Mouse (Mus musculus) liver, embryonic 14.5 days (tissue): ENCODE measurements at regions not wholly inside any gene's neighbourhood (a gene's known extent, or its start where the extent isn't known, plus 50 kb on each side); places are given as distances from the start of the nearest gene placed in this dataset.

Experiments used
- ATAC-seq: fragments of 200-750 bp; cut with Nextera tagmentation; 2 replicates; pipeline ENCODE4 v1.8.0; 2017; ENCODE audit warnings: moderate number of reproducible peaks, mild to moderate bottlenecking, moderate library complexity; ENCODE audit not compliant: insufficient read depth
- DNase-seq, 3 experiments: peaks; one replicate each; pipeline ENCODE4 v3.0.0-alpha.2; 2012 to 2013; ENCODE audit warnings: low read depth in 3 of 3, low spot score in 3 of 3
- H3K27ac ChIP-seq: fragments of 300-500 bp; sonication (generic); 2 replicates; pipeline ENCODE4 v1.5.1; 2014; ENCODE audit warnings: moderate library complexity, mild to moderate bottlenecking, control low read depth, inconsistent platforms
- H3K27me3 ChIP-seq: fragments of 300-500 bp; sonication (generic); 2 replicates; pipeline ENCODE4 v1.6.1; 2014; ENCODE audit warnings: mild to moderate bottlenecking, low read length, moderate library complexity; ENCODE audit not compliant: control insufficient read depth, insufficient read depth
- H3K36me3 ChIP-seq: fragments of 300-500 bp; sonication (generic); replicated peaks from 2 replicates; pipeline ENCODE4 v1.6.1; 2014; ENCODE audit warnings: low read depth; ENCODE audit not compliant: control insufficient read depth, insufficient read depth
- H3K4me1 ChIP-seq, 2 experiments: fragments of 200-500 bp in 1 of 2; fragments of 300-500 bp in 1 of 2; sonication (generic) in 1 of 2; replicated peaks; 2 replicates each; pipeline ENCODE4 v1.6.1; 2012 to 2014; ENCODE audit warnings: antibody characterized with exemption in 1 of 2, inconsistent platforms in 1 of 2, low read length in 1 of 2; ENCODE audit not compliant: control insufficient read depth in 2 of 2, insufficient read depth in 2 of 2
- H3K4me2 ChIP-seq: fragments of 300-500 bp; sonication (generic); 2 replicates; pipeline ENCODE4 v1.6.1; 2014; ENCODE audit warnings: low read depth, mild to moderate bottlenecking, control low read depth, moderate library complexity
- H3K4me3 ChIP-seq, 2 experiments: fragments of 200-500 bp in 1 of 2; fragments of 300-500 bp in 1 of 2; sonication (generic) in 1 of 2; 2 replicates each; pipeline ENCODE4 v1.5.1; 2012 to 2014; ENCODE audit warnings: low read depth in 2 of 2, low read length in 2 of 2, mild to moderate bottlenecking in 2 of 2, control low read depth in 1 of 2, inconsistent platforms in 1 of 2, moderate library complexity in 1 of 2; ENCODE audit not compliant: insufficient read depth in 1 of 2
- H3K9ac ChIP-seq: fragments of 300-500 bp; sonication (generic); replicated peaks from 2 replicates; pipeline ENCODE4 v1.6.1; 2014; ENCODE audit warnings: mild to moderate bottlenecking, control low read depth, moderate library complexity
- H3K9me3 ChIP-seq: fragments of 300-500 bp; sonication (generic); 2 replicates; pipeline ENCODE4 v1.6.1; 2016; ENCODE audit warnings: low read length, mixed read lengths; ENCODE audit not compliant: control insufficient read depth
- CTCF ChIP-seq: IDR thresholded peaks from 2 replicates; pipeline ENCODE4 v1.5.1; 2016; ENCODE audit warnings: antibody characterized with exemption, low read depth, control low read depth
- EP300 ChIP-seq: IDR thresholded peaks from 2 replicates; pipeline ENCODE4 v1.6.1; 2016; ENCODE audit warnings: antibody characterized with exemption, low read depth
- WGBS: fragments of 180-500 bp; shearing (Covaris S2); extraction: QIAGEN DNeasy Blood & Tissue Kit; methylation state at CpG from one replicate; pipeline ENCODE4 v1.1.7; 2014; ENCODE audit not compliant: insufficient replicate concordance; 5-methylcytosine and 5-hydroxymethylcytosine counted together

GRCm38 (mm10) chr5:33501211-33501610 is 67.4 kb upstream of the Nkx1-1 start:
- Histone ChIP-seq H3K4me1 (no peaks in the 10 kb centered on the region), H3K9ac (no peak overlapping the region), H3K27ac (no peak overlapping the region), H3K9me3 (no peaks in the 10 kb centered on the region), H3K27me3 (no peaks in the 10 kb centered on the region), H3K36me3 (no peaks in the 10 kb centered on the region), H3K4me2 (no peak overlapping the region), H3K4me3 (no peak overlapping the region)
- TF ChIP-seq CTCF (no peak), EP300 (no peak)
- ATAC-seq (no peak), DNase-seq (no peak)
- 45% methylated on average over 7 of the region's 7 CpGs for WGBS

DNA sequence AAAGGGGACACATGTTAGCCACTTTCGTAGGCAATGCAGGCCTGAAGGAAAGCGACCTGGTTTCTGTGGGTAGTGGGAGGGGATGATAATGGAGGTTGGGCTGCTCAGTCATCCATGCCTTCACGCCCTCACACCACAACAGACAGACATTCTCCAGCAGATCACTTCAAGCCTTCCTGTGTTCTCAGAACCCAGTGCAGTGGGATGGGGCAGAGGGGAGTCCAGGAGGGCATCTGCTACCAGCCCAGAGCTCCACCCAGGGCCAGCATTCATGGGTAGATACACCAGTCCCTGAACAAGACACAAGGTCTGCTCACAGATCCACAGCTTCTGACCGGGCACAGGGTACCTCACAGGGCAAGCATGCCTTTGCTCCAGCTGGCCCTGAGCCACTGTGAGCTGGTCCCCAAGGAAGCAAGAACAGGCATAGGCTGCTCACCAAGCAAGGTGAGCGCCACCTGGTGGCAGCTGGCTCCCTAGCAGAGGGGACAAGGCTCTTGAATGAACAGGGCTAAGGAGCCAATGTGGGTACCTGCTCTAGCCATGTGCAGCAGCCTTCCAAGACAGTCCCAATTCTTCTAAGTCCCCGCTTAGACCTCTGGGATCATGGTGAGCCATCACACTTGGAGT is 62.2 kb upstream of the Nkx1-1 start:
- no peak for ATAC-seq
- Histone ChIP-seq H3K9me3 (no peaks in the 10 kb centered on the region), H3K27ac (no peak overlapping the region), H3K4me2 (no peak overlapping the region), H3K36me3 (no peaks in the 10 kb centered on the region), H3K9ac (no peak overlapping the region), H3K27me3 (no peaks in the 10 kb centered on the region), H3K4me3 (no peak overlapping the region), H3K4me1 (no peaks in the 10 kb centered on the region)
- peak; percentile 33 to 45 (median 37) for DNase-seq
- TF ChIP-seq EP300: no peak
- TF ChIP-seq CTCF: peak; percentile 97
- WGBS: 20% methylated on average over 6 of the region's 6 CpGs

- WGBS: 45% methylated on average over 6 of the region's 6 CpGs
- TF ChIP-seq CTCF (no peak), EP300 (no peak)
- H3K27ac ChIP-seq: no peak overlapping the region
- H3K27me3 ChIP-seq: no peaks in the 10 kb centered on the region
- H3K4me1 ChIP-seq: no peaks in the 10 kb centered on the region
- H3K4me3 ChIP-seq: no peak overlapping the region
- H3K9ac ChIP-seq: no peak overlapping the region
- no peaks in the 10 kb centered on the region for H3K9me3 ChIP-seq
- DNase-seq (no peak), ATAC-seq (no peak)
- no peak overlapping the region for H3K4me2 ChIP-seq
- no peaks in the 10 kb centered on the region for H3K36me3 ChIP-seq
Observed at GRCm38 (mm10) chr5:33495276-33495675, 61.5 kb upstream of the Nkx1-1 start.

- Histone ChIP-seq H3K27ac (no peak overlapping the region), H3K4me1 (no peaks in the 10 kb centered on the region), H3K4me2 (no peak overlapping the region), H3K9me3 (no peaks in the 10 kb centered on the region), H3K9ac (no peak overlapping the region), H3K36me3 (no peaks in the 10 kb centered on the region), H3K27me3 (no peaks in the 10 kb centered on the region), H3K4me3 (no peak overlapping the region)
- ATAC-seq (no peak), DNase-seq (no peak)
- 73% methylated on average over 11 of the region's 11 CpGs for WGBS
- 0 out of 2 replicates have a peak, but pooled peaks have one; percentile 8 for TF ChIP-seq CTCF
- no peak for TF ChIP-seq EP300
Observed at GRCm38 (mm10) chr5:33492604-33493315, 59.0 kb upstream of the Nkx1-1 start.

DNA sequence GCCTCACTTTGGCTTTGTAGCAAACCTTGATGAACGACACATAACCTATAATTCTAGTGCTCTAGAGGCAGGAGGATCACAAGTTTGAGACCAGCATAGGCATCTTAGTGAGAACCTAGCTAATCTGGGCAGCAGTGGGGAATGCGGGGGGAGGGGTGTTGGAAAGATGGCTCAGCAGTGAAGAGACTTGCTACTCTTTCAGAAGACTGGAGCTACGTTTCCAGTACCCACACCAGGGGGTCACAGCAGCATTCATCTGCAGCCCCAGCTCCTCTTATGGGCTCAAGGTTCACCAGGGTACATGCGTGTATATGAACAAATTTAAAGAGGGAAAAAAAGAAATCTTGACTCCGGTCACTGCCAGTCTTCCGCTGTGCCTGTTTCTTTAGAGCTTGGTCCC is 55.5 kb upstream of the Nkx1-1 start:
- Histone ChIP-seq H3K9me3 (no peaks in the 10 kb centered on the region), H3K9ac (no peak overlapping the region), H3K36me3 (no peaks in the 10 kb centered on the region), H3K27me3 (no peaks in the 10 kb centered on the region), H3K4me1 (no peaks in the 10 kb centered on the region), H3K4me2 (no peak overlapping the region), H3K27ac (no peak overlapping the region), H3K4me3 (no peak overlapping the region)
- DNase-seq (no peak), ATAC-seq (no peak)
- TF ChIP-seq CTCF: no peak
- no peak for TF ChIP-seq EP300
- WGBS: 57% methylated on average over 6 of the region's 6 CpGs
